Comparison of ENCODE assay signal across 9 mouse cellular contexts in genomic region chr17:86302266-86302665, GRCm38 (mm10).
DNase-seq lines count a peak whose midpoint lies in the region; ATAC-seq and TF ChIP-seq lines count a peak whose summit lies in the region.
"Had no signal": no experiment of that assay in that cellular context is flagged by ENCODE, and none has a peak within 500 bp of the region (broad histone marks: within the 10 kb centered on the region; RNA-seq: fewer than 3 reads in every experiment).

No protein-coding gene starts in this region.

- intact Hi-C loops in heart, postnatal 36 days (cut with DNase I) = no loop called here

- 92% methylated on average over 11 of the region's 11 CpGs for WGBS in intestine, embryonic 14.5 days
- WGBS in intestine, postnatal 0 days = 82% methylated on average over 11 of the region's 11 CpGs
- 80% methylated on average over 11 of the region's 11 CpGs for WGBS in forebrain, embryonic 15.5 days
- 80% methylated on average over 11 of the region's 11 CpGs for WGBS in liver, embryonic 16.5 days (ENCODE audit: insufficient replicate concordance)

- peaks cover 34% of the 10 kb centered on the region for H3K4me1 ChIP-seq in intestine, embryonic 14.5 days (replicated peaks; ENCODE audit: control insufficient read depth, insufficient read depth, low read length)
- no peaks in the 10 kb centered on the region for H3K4me1 ChIP-seq in intestine, postnatal 0 days (replicated peaks; ENCODE audit: control insufficient read depth, insufficient read depth, low read length)
- H3K4me1 ChIP-seq in forebrain, embryonic 15.5 days = peaks cover 34% of the 10 kb centered on the region
- peaks cover 43% of the 10 kb centered on the region for H3K4me1 ChIP-seq in liver, embryonic 16.5 days (ENCODE audit: control insufficient read depth, low read depth, low read length)

- no peak for ATAC-seq in intestine, embryonic 14.5 days (replicated peaks; ENCODE audit: low FRiP score, low TSS enrichment, low read depth)
- no peak for ATAC-seq in intestine, postnatal 0 days
- ATAC-seq in forebrain, embryonic 15.5 days (replicated peaks) = peak; percentile 44; the same call in 1 of the 2 replicates
- ATAC-seq in liver, embryonic 16.5 days (ENCODE audit: low read depth) = no peak
- ATAC-seq in megakaryocyte, adult 5-6 weeks (ENCODE audit: poor library complexity, severe bottlenecking) = no peak

- DNase-seq in intestine, embryonic 14.5 days (ENCODE audit: low spot score) = no peak
- peak; percentile 26 for DNase-seq in adrenal gland, postnatal 25 days
- DNase-seq in heart, postnatal 36 days = peak; percentile 63 to 70
- DNase-seq in thymus, postnatal 0 days (ENCODE audit: low spot score) = no peak

- TF ChIP-seq CTCF in intestine, postnatal 0 days (IDR thresholded peaks at IDR 0.05; ENCODE audit: low read depth) = no peak

- no peaks in the 10 kb centered on the region for H3K36me3 ChIP-seq in intestine, embryonic 14.5 days (ENCODE audit: control insufficient read depth, insufficient read depth, low read length)
- no peaks in the 10 kb centered on the region for H3K36me3 ChIP-seq in intestine, postnatal 0 days (ENCODE audit: control insufficient read depth, insufficient read depth)
- H3K36me3 ChIP-seq in forebrain, embryonic 15.5 days = no peaks in the 10 kb centered on the region
- H3K36me3 ChIP-seq in liver, embryonic 16.5 days (ENCODE audit: control insufficient read depth, insufficient read depth) = no peaks in the 10 kb centered on the region
- H3K36me3 ChIP-seq: limb, embryonic 12.5 days had no signal

- H3K9me3 ChIP-seq in intestine, embryonic 14.5 days (ENCODE audit: control insufficient read depth, low read length) = no peaks in the 10 kb centered on the region
- H3K9me3 ChIP-seq in intestine, postnatal 0 days (ENCODE audit: control insufficient read depth) = no peaks in the 10 kb centered on the region
- no peaks in the 10 kb centered on the region for H3K9me3 ChIP-seq in forebrain, embryonic 15.5 days
- no peaks in the 10 kb centered on the region for H3K9me3 ChIP-seq in liver, embryonic 16.5 days (replicated peaks; ENCODE audit: control insufficient read depth, low read length)
- H3K9me3 ChIP-seq: limb, embryonic 12.5 days had no signal

- no peak overlapping the region for H3K9ac ChIP-seq in intestine, embryonic 14.5 days (ENCODE audit: low read length)
- H3K9ac ChIP-seq in intestine, postnatal 0 days (ENCODE audit: low read depth, low read length) = no peak overlapping the region
- H3K9ac ChIP-seq in forebrain, embryonic 15.5 days (replicated peaks) = no peak overlapping the region
- no peak overlapping the region for H3K9ac ChIP-seq in liver, embryonic 16.5 days (ENCODE audit: low read depth, low read length)
- H3K9ac ChIP-seq: limb, embryonic 12.5 days had no signal

- H3K27ac ChIP-seq in intestine, embryonic 14.5 days (ENCODE audit: low read depth) = peak overlapping the region; percentile 33; the same call in 1 of the 2 replicates
- H3K27ac ChIP-seq in intestine, postnatal 0 days (ENCODE audit: low read depth, low read length) = no peak overlapping the region
- H3K27ac ChIP-seq in forebrain, embryonic 15.5 days (replicated peaks) = no peak overlapping the region
- H3K27ac ChIP-seq in liver, embryonic 16.5 days (ENCODE audit: low read length) = peak overlapping the region; percentile 89; the same call in 1 of the 2 replicates

- H3K4me3 ChIP-seq in intestine, embryonic 14.5 days (ENCODE audit: low read depth, low read length) = no peak overlapping the region
- H3K4me3 ChIP-seq in intestine, postnatal 0 days (ENCODE audit: low read depth, low read length) = no peak overlapping the region
- no peak overlapping the region for H3K4me3 ChIP-seq in forebrain, embryonic 15.5 days
- H3K4me3 ChIP-seq in liver, embryonic 16.5 days (ENCODE audit: low read depth, low read length) = no peak overlapping the region
- H3K4me3 ChIP-seq: limb, embryonic 12.5 days had no signal

- H3K4me2 ChIP-seq in intestine, embryonic 14.5 days (ENCODE audit: low read length) = no peak overlapping the region
- H3K4me2 ChIP-seq in intestine, postnatal 0 days (replicated peaks; ENCODE audit: low read depth) = no peak overlapping the region
- H3K4me2 ChIP-seq in forebrain, embryonic 15.5 days (replicated peaks) = no peak overlapping the region
- H3K4me2 ChIP-seq in liver, embryonic 16.5 days (ENCODE audit: low read depth, low read length) = no peak overlapping the region
- H3K4me2 ChIP-seq: limb, embryonic 12.5 days had no signal

- no peaks in the 10 kb centered on the region for H3K27me3 ChIP-seq in intestine, embryonic 14.5 days (replicated peaks; ENCODE audit: control insufficient read depth, insufficient read depth, low read length)
- H3K27me3 ChIP-seq in intestine, postnatal 0 days (replicated peaks; ENCODE audit: control insufficient read depth, insufficient read depth, low read length) = no peaks in the 10 kb centered on the region
- H3K27me3 ChIP-seq in forebrain, embryonic 15.5 days = no peaks in the 10 kb centered on the region
- no peaks in the 10 kb centered on the region for H3K27me3 ChIP-seq in liver, embryonic 16.5 days (ENCODE audit: control insufficient read depth, insufficient read depth, low read depth, low read length)
- H3K27me3 ChIP-seq: limb, embryonic 12.5 days had no signal

Comparison
In these comparisons a context has a peak if more than half of its experiments do, and no peak if none do; other contexts are left out.
1. H3K27ac ChIP-seq: peak in intestine, embryonic 14.5 days (single experiment) and liver, embryonic 16.5 days (single experiment); none in intestine, postnatal 0 days (single experiment) and forebrain, embryonic 15.5 days (single experiment).
2. DNase-seq: peak in adrenal gland, postnatal 25 days (single experiment) and heart, postnatal 36 days (2 of 2); none in intestine, embryonic 14.5 days (single experiment) and thymus, postnatal 0 days (single experiment).